Mouse (Mus musculus) layer of hippocampus, adult 2 months (tissue): ENCODE results near the gene Ifitm10. TPM values are rescaled to one million over a fixed set of nuclear protein-coding genes. Genes with fewer than 3 reads are reported as not detected.
"Not testable (repeated sequence)": the region's sequence is repeated elsewhere in the genome, so short reads cannot be mapped to it uniquely, and the experiment has no call there.

Source experiments
- DNase-seq, 2 experiments: peaks; one replicate each; pipeline ENCODE4 v3.0.0; 2022; ENCODE audit warnings: low spot score in 2 of 2
- H3K27ac ChIP-seq: fragments of 200-600 bp; 2 replicates; pipeline ENCODE4 v1.8.1; 2022
- H3K4me3 ChIP-seq: fragments of 200-600 bp; 2 replicates; pipeline ENCODE4 v1.8.1; 2022; ENCODE audit warnings: mild to moderate bottlenecking
- CTCF ChIP-seq: fragments of 200-600 bp; conservative IDR thresholded peaks from 2 replicates; pipeline ENCODE4 v1.8.1; 2022; ENCODE audit warnings: antibody characterized with exemption, mild to moderate bottlenecking, moderate library complexity
- long read RNA-seq, 2 experiments: library from polyadenylated mRNA; stranded (forward); transcript quantifications; one replicate each; pipeline ENCODE4 v2.0.0; 2021; ENCODE audit warnings: borderline mapping rate in 2 of 2
- total RNA-seq, 2 experiments: library from RNA; stranded (reverse); gene quantifications; 2 replicates each; pipeline ENCODE4 v1.2.3; 2021

The Ifitm10 gene
- 10 to 100 TPM; 35.3 to 38.6 TPM for total RNA-seq
- long read RNA-seq, experiment 1, transcript Ifitm10-202 (3 exons, 1,158 nt): major isoform, 17 of 31 reads
- long read RNA-seq, experiment 1, partial matches to known transcripts: 3 of 31 reads
- long read RNA-seq, experiment 1, other reads (novel, unspliced or antisense): 11 of 31 reads
- long read RNA-seq, experiment 2, transcript Ifitm10-202 (3 exons, 1,158 nt): major isoform, 20 of 37 reads
- long read RNA-seq, experiment 2, partial matches to known transcripts: 6 of 37 reads
- long read RNA-seq, experiment 2, other reads (novel, unspliced or antisense): 11 of 37 reads

GRCm38 (mm10) chr7:142373641-142374412 is at the start of gene Ifitm10:
Gene Ifitm10, minus strand, starts transcription at chr7:142373753.
- Histone ChIP-seq H3K27ac (peak within 1 kb of the TSS; percentile 91), H3K4me3 (peak within 1 kb of the TSS; percentile 60)
- TF ChIP-seq CTCF: no peak
- DNase-seq: no peak

DNA sequence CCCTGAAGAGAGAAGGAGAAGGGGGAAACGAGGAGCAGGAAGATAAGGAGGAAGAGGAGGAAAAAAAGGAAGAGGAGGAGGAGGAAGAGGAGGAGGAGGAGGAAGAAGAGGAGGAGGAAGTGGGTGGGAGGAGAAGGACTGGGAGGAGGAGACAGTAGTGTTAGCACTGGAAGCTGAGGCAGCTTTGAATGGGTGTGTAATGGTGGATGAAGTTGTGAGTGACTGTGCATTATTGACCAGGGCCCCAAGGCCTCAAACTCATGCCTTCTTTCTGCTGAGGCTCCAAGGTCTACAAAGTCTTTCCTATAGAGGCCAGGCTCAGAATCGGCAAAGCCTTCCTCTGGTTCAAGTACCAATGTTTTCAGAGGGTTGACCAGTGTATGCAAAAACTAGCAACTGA is 48.3 kb upstream of the Ifitm10 start:
- no peak for DNase-seq
- TF ChIP-seq CTCF: no peak
- H3K27ac ChIP-seq: no peak overlapping the region
- no peak overlapping the region for H3K4me3 ChIP-seq

DNA sequence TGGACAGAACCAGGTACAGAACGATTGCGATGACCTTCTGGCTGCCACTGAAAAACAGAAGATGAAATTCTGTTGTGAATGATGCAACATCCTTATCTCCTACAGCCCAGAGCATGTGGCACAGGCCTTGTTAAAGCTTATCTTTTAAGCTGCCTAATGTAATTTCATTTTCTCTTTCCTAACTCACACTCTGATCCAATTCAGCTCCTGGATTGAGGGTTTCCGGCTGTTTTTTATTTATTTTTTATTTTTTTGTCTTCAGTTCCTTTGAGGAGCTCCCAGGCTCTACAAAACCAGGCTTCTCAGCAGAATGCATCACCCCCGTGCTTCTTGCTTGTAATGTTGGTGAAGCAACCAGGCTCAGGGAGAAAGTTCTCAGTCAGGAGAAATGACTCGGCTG is 46.3 kb upstream of the Ifitm10 start:
- no peak for TF ChIP-seq CTCF
- DNase-seq: no peak

DNA sequence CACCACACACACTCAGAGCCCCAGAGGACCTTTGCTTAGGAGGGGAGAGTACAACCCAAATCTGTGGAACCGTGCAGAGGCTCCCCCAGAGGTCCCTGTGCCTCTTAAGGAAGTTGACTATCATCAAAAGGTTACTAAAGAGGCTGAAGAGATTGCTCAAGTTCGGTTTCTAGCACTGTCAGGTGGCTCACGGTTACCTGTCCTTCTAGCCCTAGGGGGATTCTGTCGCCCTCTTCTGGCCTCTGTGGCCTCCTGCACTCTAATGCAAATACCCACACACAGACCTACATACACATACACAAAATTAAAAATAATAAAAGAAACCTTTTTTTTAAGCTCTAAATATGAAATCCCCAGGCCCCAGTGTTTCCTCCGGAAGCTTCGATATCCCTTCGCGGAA is 45.1 kb upstream of the Ifitm10 start:
- Histone ChIP-seq H3K27ac (no peak overlapping the region), H3K4me3 (no peak overlapping the region)
- TF ChIP-seq CTCF: peak; percentile 17; the same call in 1 of the 2 replicates
- no peak for DNase-seq

More for the DNA sequence above, 46.3 kb upstream of the Ifitm10 start:
- H3K27ac ChIP-seq: no peak overlapping the region
- H3K4me3 ChIP-seq: no peak overlapping the region

GRCm38 (mm10) chr7:142418027-142418426 is 44.5 kb upstream of the Ifitm10 start:
- no peak overlapping the region for H3K4me3 ChIP-seq
- TF ChIP-seq CTCF: no peak
- DNase-seq: no peak
- no peak overlapping the region for H3K27ac ChIP-seq

DNA sequence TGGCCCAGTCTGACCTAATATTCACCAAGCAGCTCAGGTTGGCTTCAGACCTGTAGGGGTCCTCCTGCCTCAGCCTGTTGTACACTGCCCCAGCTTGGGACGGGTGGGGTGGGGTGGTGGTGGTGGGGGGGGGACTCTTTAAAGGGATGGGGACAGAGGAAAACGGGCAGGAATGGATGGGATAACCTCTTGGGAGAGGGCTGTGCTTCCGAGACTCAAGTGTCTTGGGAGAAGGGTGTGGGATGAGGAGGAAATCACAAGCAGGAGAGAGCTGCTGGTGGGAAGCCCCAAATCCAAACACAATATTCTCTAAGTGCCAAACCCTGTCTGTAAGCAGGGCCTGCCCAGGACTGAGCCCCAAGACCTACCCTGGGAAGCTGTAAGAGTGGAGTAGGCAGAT is 42.7 kb upstream of the Ifitm10 start:
- Histone ChIP-seq H3K27ac (no peak overlapping the region), H3K4me3 (no peak overlapping the region)
- TF ChIP-seq CTCF: no peak
- DNase-seq: no peak

GRCm38 (mm10) chr7:142415314-142415713 is 41.8 kb upstream of the Ifitm10 start:
- no peak for TF ChIP-seq CTCF
- no peak for DNase-seq
- Histone ChIP-seq H3K27ac (no peak overlapping the region), H3K4me3 (no peak overlapping the region)

DNA sequence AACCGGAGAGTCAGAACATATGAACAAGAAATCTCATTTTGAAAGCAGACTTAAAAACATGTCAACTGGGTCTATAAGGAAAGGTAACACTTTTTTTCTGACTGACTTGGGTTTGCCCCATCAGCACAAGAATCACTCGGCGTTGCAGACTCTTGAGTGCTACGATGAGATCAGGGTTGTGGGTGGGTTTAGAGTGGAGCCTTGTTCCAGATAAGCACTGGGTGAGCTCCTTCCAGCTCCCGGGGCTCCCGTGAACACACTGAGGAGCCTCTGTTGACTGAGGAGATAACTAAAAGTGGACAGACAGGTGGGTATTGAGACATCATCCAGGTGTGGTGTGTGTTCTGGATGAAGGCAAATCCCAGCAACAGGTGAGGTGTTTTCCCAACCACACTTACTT is 39.7 kb upstream of the Ifitm10 start:
- no peak for TF ChIP-seq CTCF
- Histone ChIP-seq H3K4me3 (no peak overlapping the region), H3K27ac (no peak overlapping the region)
- DNase-seq: no peak

DNA sequence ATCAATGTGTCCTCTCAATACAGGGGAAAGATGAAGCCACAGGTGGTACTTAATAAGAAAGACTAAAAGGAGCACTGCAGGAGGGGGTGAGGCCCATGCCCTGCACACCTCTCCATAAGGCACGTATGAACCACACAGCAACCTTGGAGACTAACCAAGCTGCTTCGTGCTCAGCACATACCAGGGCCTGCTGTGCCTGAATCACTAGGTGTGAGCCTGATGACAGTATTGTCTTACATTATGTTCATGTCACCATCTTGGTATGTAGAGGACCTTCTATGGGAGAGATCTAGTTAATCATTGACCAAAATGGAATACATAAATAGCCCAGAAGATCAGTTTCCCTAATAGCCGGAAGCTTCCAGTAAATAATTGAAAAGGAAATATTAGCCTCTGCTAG is 36.0 kb upstream of the Ifitm10 start:
- no peak for DNase-seq
- no peak overlapping the region for H3K4me3 ChIP-seq
- no peak overlapping the region for H3K27ac ChIP-seq
- no peak for TF ChIP-seq CTCF

GRCm38 (mm10) chr7:142408686-142409085 is 35.1 kb upstream of the Ifitm10 start:
- no peak for DNase-seq
- Histone ChIP-seq H3K4me3 (no peak overlapping the region), H3K27ac (no peak overlapping the region)
- no peak for TF ChIP-seq CTCF

GRCm38 (mm10) chr7:142407935-142408334 is 34.4 kb upstream of the Ifitm10 start:
- Histone ChIP-seq H3K4me3 (no peak overlapping the region), H3K27ac (no peak overlapping the region)
- no peak for DNase-seq
- TF ChIP-seq CTCF: peak; percentile 16; the same call in 1 of the 2 replicates

DNA sequence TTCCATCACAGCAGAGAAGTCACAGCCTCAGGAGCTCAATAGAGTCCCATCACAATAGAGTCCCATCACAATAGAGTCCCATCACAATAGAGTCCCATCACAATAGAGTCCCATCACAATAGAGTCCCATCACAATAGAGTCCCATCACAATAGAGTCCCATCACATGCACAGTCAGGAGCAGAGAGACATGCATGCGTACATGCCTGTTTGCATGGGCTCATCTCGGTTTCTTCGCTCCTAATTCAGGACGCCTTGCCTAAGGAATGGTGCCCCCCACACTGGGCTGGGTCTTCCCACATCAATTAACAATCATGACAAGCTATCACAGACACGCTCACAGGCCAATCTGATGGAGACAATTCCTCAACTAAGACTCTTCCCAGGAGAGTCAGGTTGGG is 31.6 kb upstream of the Ifitm10 start:
- not testable (repeated sequence) for DNase-seq, H3K27ac ChIP-seq, H3K4me3 ChIP-seq

- peak overlapping the region; percentile 36; the same call in 1 of the 2 replicates for H3K27ac ChIP-seq
- no peak for DNase-seq
- TF ChIP-seq CTCF: no peak
- no peak overlapping the region for H3K4me3 ChIP-seq
Measured at GRCm38 (mm10) chr7:142403591-142403990, 30.0 kb upstream of the Ifitm10 start.

- no peak for TF ChIP-seq CTCF
- DNase-seq: no peak
- H3K27ac ChIP-seq: peak overlapping the region; percentile 40; the same call in 1 of the 2 replicates
Measured at GRCm38 (mm10) chr7:142400750-142401142, 27.2 kb upstream of the Ifitm10 start.

More at GRCm38 (mm10) chr7:142400750-142401142, 27.2 kb upstream of the Ifitm10 start:
- H3K4me3 ChIP-seq: no peak overlapping the region
